Mouse (Mus musculus) CH12.LX (cell line): ENCODE measurements around the gene Aco2. TPM values are rescaled to one million over a fixed set of nuclear protein-coding genes. Genes with fewer than 3 reads are reported as not detected.

Source experiments
- DNase-seq: peaks from one replicate; pipeline ENCODE4 v3.0.0-alpha.2; 2013; ENCODE audit errors: extremely low read depth
- H3K27ac ChIP-seq: 2 replicates; pipeline ENCODE4 v1.5.1; 2012; ENCODE audit warnings: low read depth, mild to moderate bottlenecking, control low read depth, moderate library complexity; ENCODE audit not compliant: insufficient read depth
- H3K27me3 ChIP-seq: replicated peaks from 2 replicates; pipeline ENCODE3; 2012; ENCODE audit warnings: inconsistent platforms
- H3K36me3 ChIP-seq, 2 experiments: replicated peaks in 1 of 2; 2 replicates each; pipeline versions ENCODE3 to v1.6.1; 2012; ENCODE audit warnings: inconsistent platforms in 1 of 2, low read length in 1 of 2, mild to moderate bottlenecking in 1 of 2, mixed read lengths in 1 of 2, moderate library complexity in 1 of 2; ENCODE audit not compliant: control insufficient read depth in 1 of 2, insufficient read depth in 1 of 2
- H3K4me1 ChIP-seq, 2 experiments: 2 replicates each; pipeline ENCODE4 v1.6.1; 2012; ENCODE audit warnings: inconsistent platforms in 1 of 2, moderate library complexity in 1 of 2; ENCODE audit not compliant: insufficient read depth in 2 of 2, control insufficient read depth in 1 of 2
- H3K4me2 ChIP-seq: 2 replicates; pipeline ENCODE4 v1.6.1; 2012; ENCODE audit warnings: low read depth, mild to moderate bottlenecking, control low read depth; ENCODE audit not compliant: poor library complexity, insufficient read depth, severe bottlenecking
- H3K4me3 ChIP-seq, 3 experiments: fragments of 150-350 bp in 1 of 3; sonication (generic) in 1 of 3; replicated peaks in 1 of 3; 2 replicates each; pipeline versions ENCODE3 to v1.5.1; 2011 to 2012; ENCODE audit warnings: low read depth in 2 of 3, low read length in 2 of 3, mild to moderate bottlenecking in 2 of 3, moderate library complexity in 2 of 3, control low read depth in 1 of 3, improper control_type of control experiment in 1 of 3, inconsistent platforms in 1 of 3, mixed read lengths in 1 of 3; ENCODE audit not compliant: poor library complexity in 1 of 3
- H3K79me2 ChIP-seq: replicated peaks from 2 replicates; pipeline ENCODE4 v1.6.1; 2012; ENCODE audit warnings: mild to moderate bottlenecking, moderate library complexity; ENCODE audit not compliant: control insufficient read depth, poor library complexity, insufficient read depth, severe bottlenecking; ENCODE audit errors: extremely low read depth
- H3K9ac ChIP-seq: 2 replicates; pipeline ENCODE4 v1.6.1; 2012; ENCODE audit warnings: low read depth, mild to moderate bottlenecking, control low read depth, moderate library complexity; ENCODE audit not compliant: insufficient read depth
- H3K9me3 ChIP-seq: replicated peaks from 2 replicates; pipeline ENCODE3; 2012; ENCODE audit warnings: low read length, inconsistent platforms, mixed read lengths
- CHD1 ChIP-seq: IDR thresholded peaks from 2 replicates; pipeline ENCODE4 v1.6.1; 2012; ENCODE audit warnings: low read depth, low read length, improper control_type of control experiment, inconsistent platforms
- CTCF ChIP-seq, 2 experiments: IDR thresholded peaks in 1 of 2; conservative IDR thresholded peaks in 1 of 2; 2 replicates each; pipeline ENCODE4 v1.5.1; 2011 to 2012; ENCODE audit warnings: low read depth in 2 of 2, low read length in 2 of 2, improper control_type of control experiment in 1 of 2, inconsistent platforms in 1 of 2, mild to moderate bottlenecking in 1 of 2, moderate library complexity in 1 of 2
- ELF1 ChIP-seq: IDR thresholded peaks from 2 replicates; pipeline ENCODE4 v1.6.1; 2014; ENCODE audit warnings: low read depth, mild to moderate bottlenecking, inconsistent platforms, low read length, improper control_type of control experiment
- HCFC1 ChIP-seq: IDR thresholded peaks from 2 replicates; pipeline ENCODE4 v1.6.1; 2012; ENCODE audit warnings: low read depth, mild to moderate bottlenecking, inconsistent platforms, low read length, improper control_type of control experiment
- MAZ ChIP-seq: IDR thresholded peaks from 2 replicates; pipeline ENCODE4 v1.6.1; 2012; ENCODE audit warnings: low read depth, mild to moderate bottlenecking, inconsistent platforms, low read length, improper control_type of control experiment, moderate library complexity
- MYC ChIP-seq: IDR thresholded peaks from 2 replicates; pipeline ENCODE4 v1.6.1; 2011; ENCODE audit warnings: low read depth, mild to moderate bottlenecking, improper control_type of control experiment, low read length
- NELFE ChIP-seq: IDR thresholded peaks from 2 replicates; pipeline ENCODE4 v1.6.1; 2011; ENCODE audit warnings: low read depth, low read length, improper control_type of control experiment
- POLR2AphosphoS2 ChIP-seq: IDR thresholded peaks from 2 replicates; pipeline ENCODE4 v1.6.1; 2011; ENCODE audit warnings: low read depth, low read length, improper control_type of control experiment
- RAD21 ChIP-seq: IDR thresholded peaks from 2 replicates; pipeline ENCODE4 v1.6.1; 2011; ENCODE audit warnings: low read depth, mild to moderate bottlenecking, low read length, improper control_type of control experiment, moderate library complexity
- RCOR1 ChIP-seq: conservative IDR thresholded peaks from 2 replicates; pipeline ENCODE4 v1.6.1; 2012; ENCODE audit warnings: low read depth, mild to moderate bottlenecking, inconsistent platforms, low read length, improper control_type of control experiment
- SMC3 ChIP-seq: IDR thresholded peaks from 2 replicates; pipeline ENCODE4 v1.6.1; 2011; ENCODE audit warnings: low read depth, low read length, improper control_type of control experiment
- TBP ChIP-seq: conservative IDR thresholded peaks from 2 replicates; pipeline ENCODE4 v1.6.1; 2011; ENCODE audit warnings: low read depth, low read length, improper control_type of control experiment
- TCF12 ChIP-seq: IDR thresholded peaks from 2 replicates; pipeline ENCODE4 v1.6.1; 2014; ENCODE audit warnings: low read depth, mild to moderate bottlenecking, inconsistent platforms, low read length, improper control_type of control experiment
- UBTF ChIP-seq: IDR thresholded peaks from 2 replicates; pipeline ENCODE4 v1.6.1; 2012; ENCODE audit warnings: low read depth, mild to moderate bottlenecking, inconsistent platforms, low read length, improper control_type of control experiment, moderate library complexity
- USF2 ChIP-seq: conservative IDR thresholded peaks from 2 replicates; pipeline ENCODE4 v1.6.1; 2011; ENCODE audit warnings: low read depth, low read length, improper control_type of control experiment
- ZC3H11A ChIP-seq: IDR thresholded peaks from 2 replicates; pipeline ENCODE4 v1.6.1; 2012; ENCODE audit warnings: low read depth, mild to moderate bottlenecking, inconsistent platforms, low read length, improper control_type of control experiment
- ZMIZ1 ChIP-seq: IDR thresholded peaks from 2 replicates; pipeline ENCODE4 v1.6.1; 2012; ENCODE audit warnings: low read depth, mild to moderate bottlenecking, inconsistent platforms, low read length, improper control_type of control experiment
- dilution Hi-C: fragments of 300-500 bp; cut with MboI; formaldehyde crosslinking; loops from 2 replicates; pipeline ENCODE4 v1.14.3; 2020; ENCODE audit warnings: low sequenced_read_pairs; ENCODE audit not compliant: extremely low pct_unique_long_range_greater_than_20kb, extremely low pct_ligation_motif_present
- in situ Hi-C: fragments of 300-500 bp; cut with MboI; formaldehyde crosslinking; loops from 3 replicates; pipeline ENCODE4 v1.14.3; 2019; ENCODE audit warnings: low sequenced_read_pairs, low pct_ligation_motif_present, low pct_unique_long_range_greater_than_20kb, mixed read lengths
- polyA plus RNA-seq: library from polyadenylated mRNA; unstranded; fragments of >175 nt; gene quantifications from 2 replicates; pipeline ENCODE4 v1.2.1, GENCODE M21; 2012; ENCODE audit warnings: low read depth; ENCODE audit not compliant: insufficient read length
- total RNA-seq, 2 experiments: library from RNA; depleted of rRNA; stranded (reverse); fragments of 300-350 nt in 1 of 2; fragments of >200 nt in 1 of 2; gene quantifications; 2 replicates each; pipeline ENCODE4 v1.2.3; 2012 to 2014

The Aco2 gene
- total and polyA plus RNA-seq, 3 experiments: 150 to 205 (median 190) TPM

DNA sequence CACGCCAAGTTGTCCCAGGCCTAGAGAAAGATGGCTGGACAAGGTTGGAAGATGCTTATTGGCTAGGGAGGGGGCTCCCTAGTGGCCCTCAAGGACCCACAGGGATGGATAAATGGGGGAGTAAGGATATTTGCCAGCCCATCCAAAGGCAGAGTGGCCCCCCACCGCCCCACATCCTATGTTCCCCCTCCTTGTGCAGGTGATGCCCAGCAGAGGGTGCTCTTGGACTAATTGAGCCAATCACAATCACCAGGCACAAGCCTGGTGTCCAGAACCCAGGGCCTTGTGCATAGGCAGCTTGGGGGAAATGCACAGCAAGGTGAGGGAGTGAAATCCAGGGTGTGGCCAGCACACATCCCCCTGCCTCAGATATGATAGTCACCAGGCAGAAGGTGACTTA lies 66.1 kb downstream of the Aco2 start:
- no peak overlapping the region for H3K9ac ChIP-seq
- TF ChIP-seq ZMIZ1: no peak
- peak; percentile 89 for TF ChIP-seq SMC3
- no peak for TF ChIP-seq TCF12
- peak; percentile 68; the same call in 1 of the 2 replicates for TF ChIP-seq MAZ
- no peak for TF ChIP-seq MYC
- TF ChIP-seq RCOR1: no peak
- no peak for TF ChIP-seq HCFC1
- no peak for TF ChIP-seq POLR2AphosphoS2
- TF ChIP-seq RAD21: peak; percentile 86
- TF ChIP-seq NELFE: no peak; the same call in 1 of the 2 replicates
- peak; percentile 20 to 88; a peak in 3 of 4 replicates for TF ChIP-seq CTCF (conservative IDR thresholded peaks at IDR 0.05 in 1 of 2, IDR thresholded peaks at IDR 0.05 in 1 of 2; ENCODE audit: low read depth in 2 of 2, low read length in 2 of 2)
- no peak for TF ChIP-seq USF2
- TF ChIP-seq ZC3H11A: peak; percentile 50
- TF ChIP-seq ELF1: no peak
- H3K4me2 ChIP-seq: no peak overlapping the region
- no peak overlapping the region for H3K4me3 ChIP-seq
- peak; percentile 62 for DNase-seq
- no peaks in the 10 kb centered on the region for H3K79me2 ChIP-seq
- H3K9me3 ChIP-seq: no peaks in the 10 kb centered on the region
- no peaks in the 10 kb centered on the region for H3K36me3 ChIP-seq
- H3K27ac ChIP-seq: no peak overlapping the region
- in situ Hi-C loops (no loop called here), dilution Hi-C loops (no loop called here)
- peaks cover 16 to 57% of the 10 kb centered on the region in 2 experiments for H3K4me1 ChIP-seq
- H3K27me3 ChIP-seq: no peaks in the 10 kb centered on the region

DNA sequence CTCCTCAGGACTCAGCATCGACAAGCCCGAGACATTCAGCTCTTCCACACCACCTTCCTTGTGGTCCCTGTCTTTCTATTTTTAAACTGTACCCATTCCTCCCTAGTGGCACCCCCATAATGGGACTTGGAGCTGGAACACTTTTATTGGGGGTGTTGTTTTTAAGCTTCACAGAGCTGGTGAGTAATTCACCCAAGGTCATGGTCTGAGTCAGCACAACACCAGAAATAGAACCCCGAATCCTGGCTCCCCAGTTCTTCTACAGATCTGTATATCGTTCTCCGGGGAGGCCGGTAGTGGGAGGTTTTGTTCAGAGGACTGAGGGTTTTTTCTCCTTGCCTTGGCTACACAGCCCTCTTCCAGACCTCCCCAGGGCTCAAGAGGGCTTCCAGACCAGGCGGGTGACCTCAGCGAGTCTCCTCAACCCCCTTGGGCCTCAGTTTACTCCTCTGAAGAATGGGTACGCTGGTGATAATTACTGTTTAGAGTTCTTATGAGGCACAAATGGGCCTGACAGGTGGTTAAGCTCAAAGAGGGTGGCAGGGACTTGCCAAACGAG lies 67.1 kb downstream of the Aco2 start:
- dilution Hi-C loops: no loop called here
- Histone ChIP-seq H3K79me2 (no peaks in the 10 kb centered on the region), H3K9me3 (no peaks in the 10 kb centered on the region), H3K4me1 (peaks cover 14 to 54% of the 10 kb centered on the region in 2 experiments), H3K4me3 (no peak overlapping the region), H3K27me3 (no peaks in the 10 kb centered on the region), H3K4me2 (no peak overlapping the region), H3K36me3 (no peaks in the 10 kb centered on the region), H3K9ac (no peak overlapping the region), H3K27ac (no peak overlapping the region)
- TF ChIP-seq CHD1 (no peak), UBTF (no peak), RCOR1 (no peak), TBP (no peak)
- in situ Hi-C loops: no loop called here
- DNase-seq: no peak
